Mouse (Mus musculus) limb, embryonic 14.5 days (tissue): ENCODE measurements around the gene Slc12a3. TPM values are rescaled to one million over a fixed set of nuclear protein-coding genes. Genes with fewer than 3 reads are reported as not detected.
A peak's percentile ranks its signal among the peaks of the same experiment; 100 is the strongest.

Source experiments
- ATAC-seq: fragments of 200-750 bp; cut with Nextera tagmentation; 2 replicates; pipeline ENCODE4 v1.8.0; 2017; ENCODE audit warnings: low read depth, moderate number of reproducible peaks, moderate TSS enrichment; ENCODE audit not compliant: low FRiP score
- DNase-seq: peaks from one replicate; pipeline ENCODE4 v3.0.0-alpha.2; 2015; ENCODE audit warnings: low spot score
- H3K27ac ChIP-seq: fragments of 300-500 bp; sonication (generic); replicated peaks from 2 replicates; pipeline ENCODE4 v1.5.1; 2014; ENCODE audit warnings: low read depth, mild to moderate bottlenecking, low read length, moderate library complexity, mixed read lengths
- H3K27me3 ChIP-seq: fragments of 300-500 bp; sonication (generic); 2 replicates; pipeline ENCODE4 v1.6.1; 2014; ENCODE audit warnings: low read length, mixed read lengths; ENCODE audit not compliant: control insufficient read depth, insufficient read depth
- H3K36me3 ChIP-seq: fragments of 300-500 bp; sonication (generic); 2 replicates; pipeline ENCODE4 v1.6.1; 2014; ENCODE audit warnings: mild to moderate bottlenecking, low read length, moderate library complexity, mixed read lengths; ENCODE audit not compliant: control insufficient read depth, insufficient read depth
- H3K4me1 ChIP-seq: fragments of 300-500 bp; sonication (generic); 2 replicates; pipeline ENCODE4 v1.6.1; 2014; ENCODE audit warnings: antibody characterized with exemption, low read length, mixed read lengths; ENCODE audit not compliant: control insufficient read depth, insufficient read depth
- H3K4me2 ChIP-seq: fragments of 300-500 bp; sonication (generic); replicated peaks from 2 replicates; pipeline ENCODE4 v1.6.1; 2014; ENCODE audit warnings: low read depth, mild to moderate bottlenecking, low read length, moderate library complexity; ENCODE audit not compliant: severe bottlenecking
- H3K4me3 ChIP-seq: fragments of 300-500 bp; sonication (generic); replicated peaks from 2 replicates; pipeline ENCODE4 v1.5.1; 2014; ENCODE audit warnings: low read length
- H3K9ac ChIP-seq: fragments of 300-500 bp; sonication (generic); 2 replicates; pipeline ENCODE4 v1.6.1; 2014; ENCODE audit warnings: mild to moderate bottlenecking, low read depth, low read length, moderate library complexity; ENCODE audit not compliant: severe bottlenecking
- H3K9me3 ChIP-seq: fragments of 300-500 bp; sonication (generic); 2 replicates; pipeline ENCODE4 v1.6.1; 2016; ENCODE audit warnings: low read length; ENCODE audit not compliant: control insufficient read depth
- POLR2A ChIP-seq: fragments of 200-500 bp; IDR thresholded peaks from 2 replicates; pipeline ENCODE4 v1.8.0; 2012; ENCODE audit warnings: inconsistent platforms, mild to moderate bottlenecking, moderate library complexity, borderline replicate concordance; ENCODE audit not compliant: insufficient read depth, insufficient read length; ENCODE audit errors: extremely low read depth
- WGBS: fragments of 180-500 bp; shearing (Covaris S2); extraction: QIAGEN DNeasy Blood & Tissue Kit; methylation state at CpG from one replicate; pipeline ENCODE4 v1.1.7; 2014; 5-methylcytosine and 5-hydroxymethylcytosine counted together
- microRNA counts: library from miRNA; unstranded; fragments of <30 nt; microRNA quantifications from one replicate; lab custom pipeline; 2016
- microRNA-seq: library from miRNA; unstranded; fragments of <30 nt; microRNA quantifications from one replicate; pipeline ENCODE4, GENCODE M21; 2016
- polyA plus RNA-seq, 2 experiments: library from polyadenylated mRNA; depleted of rRNA in 1 of 2; stranded (reverse) in 1 of 2; unstranded in 1 of 2; fragments of >200 nt; fragmentation: Nextera tagmentation in 1 of 2; extraction: Ambion mirVana in 1 of 2; gene quantifications; 2 replicates each; pipeline versions ENCODE4 v1.2.1 to v1.2.3; 2012 to 2014

Slc12a3 gene
- polyA plus RNA-seq, 2 experiments = 0.08 TPM; not detected in 1

DNA sequence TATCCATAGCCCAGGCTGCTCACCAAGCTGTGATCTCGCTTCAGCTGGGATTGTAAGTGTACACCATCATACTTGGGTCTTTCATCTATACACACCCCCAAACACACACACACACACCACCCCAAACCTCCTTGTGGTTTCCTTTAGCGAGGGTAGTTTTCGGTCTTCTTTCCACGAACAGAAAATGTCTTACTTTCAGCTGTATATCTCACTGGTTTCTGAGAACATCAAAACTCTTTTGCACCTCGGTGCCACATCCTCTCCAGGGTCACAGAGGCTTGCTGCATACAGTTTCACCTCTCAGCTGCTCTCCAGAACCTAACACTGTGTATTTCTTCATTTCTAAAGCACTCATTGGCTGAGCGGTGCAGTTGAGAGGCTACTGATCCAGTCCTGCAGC, 84.5 kb downstream of the Slc12a3 start:
- DNase-seq (no peak), ATAC-seq (no peak)
- no peak for TF ChIP-seq POLR2A
- no peak overlapping the region for H3K4me2 ChIP-seq
- H3K9me3 ChIP-seq = no peaks in the 10 kb centered on the region
- no peak overlapping the region for H3K27ac ChIP-seq
- H3K9ac ChIP-seq = no peak overlapping the region
- H3K4me3 ChIP-seq = no peak overlapping the region
- no peaks in the 10 kb centered on the region for H3K4me1 ChIP-seq
- H3K27me3 ChIP-seq = no peaks in the 10 kb centered on the region
- no peaks in the 10 kb centered on the region for H3K36me3 ChIP-seq
- WGBS = 86% methylated on average over 6 of the region's 6 CpGs

DNA sequence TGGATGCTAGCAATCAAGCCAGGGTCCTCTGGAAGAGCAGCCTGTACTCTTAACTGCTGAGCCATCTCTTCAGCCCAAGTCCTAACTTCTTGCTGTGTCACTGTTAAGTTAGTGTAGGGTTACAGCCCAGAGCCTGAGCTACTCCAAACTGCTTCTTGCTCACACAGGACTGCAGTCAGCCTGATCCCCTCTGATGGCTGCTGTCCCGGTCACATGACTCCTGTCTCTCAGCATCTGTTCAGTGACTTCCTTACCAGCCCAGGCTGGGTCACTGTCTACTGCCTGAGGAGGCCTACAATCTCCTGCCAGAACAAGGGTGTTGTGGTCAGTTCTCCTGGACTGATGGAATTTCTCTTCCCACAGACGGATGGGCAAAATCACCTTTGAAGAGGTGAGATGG, 86.2 kb downstream of the Slc12a3 start:
- ATAC-seq = no peak
- DNase-seq = no peak

More for the DNA sequence above, 86.2 kb downstream of the Slc12a3 start:
- H3K9me3 ChIP-seq = no peaks in the 10 kb centered on the region
- no peaks in the 10 kb centered on the region for H3K27me3 ChIP-seq
- no peaks in the 10 kb centered on the region for H3K4me1 ChIP-seq
- no peak overlapping the region for H3K27ac ChIP-seq
- no peaks in the 10 kb centered on the region for H3K36me3 ChIP-seq
- H3K4me2 ChIP-seq = no peak overlapping the region
- WGBS = 49% methylated on average over 2 of the region's 2 CpGs
- no peak overlapping the region for H3K4me3 ChIP-seq
- no peak for TF ChIP-seq POLR2A
- H3K9ac ChIP-seq = no peak overlapping the region

MicroRNAs encoded within 50 kb of the gene (microRNA counts, 519-probe panel; counts per million panel counts)
- 3,063 counts per million, percentile 57 among the panel's probes with 10 or more counts for microRNA mmu-miR-138 (lab: Ali Mortazavi, UCI)

Small RNA genes lying within 50 kb of the gene (microRNA-seq; reads per million reads assigned to microRNA genes)
- 89.3 reads per million, percentile 45 among the genes with 10 or more reads in this experiment for gene Mir138-2

Other genes with a start within 250 kb of the Slc12a3 start
- 26.1 and 27.3 TPM in 2 replicates for gene Bbs2, start 230.3 kb upstream of the Slc12a3 start, polyA plus RNA-seq (2012; rRNA removed)
- gene Bbs2, start 230.3 kb upstream of the Slc12a3 start, polyA plus RNA-seq (2014; fragmentation: Nextera tagmentation; extraction: Ambion mirVana) = 12.7 and 15.1 TPM in 2 replicates
- not detected in 2 replicates for gene Mt4, start 192.0 kb upstream of the Slc12a3 start, polyA plus RNA-seq (2012; rRNA removed)
- not detected in 2 replicates for gene Mt4, start 192.0 kb upstream of the Slc12a3 start, polyA plus RNA-seq (2014; fragmentation: Nextera tagmentation; extraction: Ambion mirVana)
- gene Mt3, start 176.6 kb upstream of the Slc12a3 start, polyA plus RNA-seq (2012; rRNA removed) = 2.0 and 3.3 TPM in 2 replicates
- gene Mt3, start 176.6 kb upstream of the Slc12a3 start, polyA plus RNA-seq (2014; fragmentation: Nextera tagmentation; extraction: Ambion mirVana) = 2.8 and 3.8 TPM in 2 replicates
- 32.8 and 51.6 TPM in 2 replicates for gene Mt2, start 156.5 kb upstream of the Slc12a3 start, polyA plus RNA-seq (2012; rRNA removed)
- 39.6 and 48.1 TPM in 2 replicates for gene Mt2, start 156.5 kb upstream of the Slc12a3 start, polyA plus RNA-seq (2014; fragmentation: Nextera tagmentation; extraction: Ambion mirVana)
- gene Mt1, start 150.1 kb upstream of the Slc12a3 start, polyA plus RNA-seq (2012; rRNA removed) = 91.7 and 100 TPM in 2 replicates
- 149 and 158 TPM in 2 replicates for gene Mt1, start 150.1 kb upstream of the Slc12a3 start, polyA plus RNA-seq (2014; fragmentation: Nextera tagmentation; extraction: Ambion mirVana)
- 60.5 and 64.0 TPM in 2 replicates for gene Nup93, start 114.6 kb upstream of the Slc12a3 start, polyA plus RNA-seq (2012; rRNA removed)
- gene Nup93, start 114.6 kb upstream of the Slc12a3 start, polyA plus RNA-seq (2014; fragmentation: Nextera tagmentation; extraction: Ambion mirVana) = 72.3 and 79.9 TPM in 2 replicates
- 72.9 and 86.3 TPM in 2 replicates for gene Herpud1, start 57.2 kb downstream of the Slc12a3 start, polyA plus RNA-seq (2012; rRNA removed)
- gene Herpud1, start 57.2 kb downstream of the Slc12a3 start, polyA plus RNA-seq (2014; fragmentation: Nextera tagmentation; extraction: Ambion mirVana) = 76.8 and 84.1 TPM in 2 replicates
- 0.28 and 0.35 TPM in 2 replicates for gene Nlrc5, start 105.2 kb downstream of the Slc12a3 start, polyA plus RNA-seq (2012; rRNA removed)
- 0.23 and 0.48 TPM in 2 replicates for gene Nlrc5, start 105.2 kb downstream of the Slc12a3 start, polyA plus RNA-seq (2014; fragmentation: Nextera tagmentation; extraction: Ambion mirVana)
- gene Cpne2, start 203.8 kb downstream of the Slc12a3 start, polyA plus RNA-seq (2012; rRNA removed) = 24.7 and 29.5 TPM in 2 replicates
- 12.1 and 13.3 TPM in 2 replicates for gene Cpne2, start 203.8 kb downstream of the Slc12a3 start, polyA plus RNA-seq (2014; fragmentation: Nextera tagmentation; extraction: Ambion mirVana)